Mouse (Mus musculus) E14TG2a.4 (cell line): ENCODE data around the gene Def8.
"Not testable (repeated sequence)": the region's sequence is repeated elsewhere in the genome, so short reads cannot be mapped to it uniquely, and the experiment has no call there.

ENCODE experiments used
- H3K27me3 ChIP-seq: 2 replicates; pipeline ENCODE4 v1.6.1; 2014; ENCODE audit warnings: low read length, control low read depth; ENCODE audit not compliant: insufficient read depth
- H3K36me3 ChIP-seq: 2 replicates; pipeline ENCODE4 v1.6.1; 2014; ENCODE audit warnings: low read length, control low read depth; ENCODE audit not compliant: insufficient read depth
- H3K4me1 ChIP-seq: replicated peaks from 2 replicates; pipeline ENCODE4 v1.6.1; 2014; ENCODE audit warnings: low read depth, low read length, control low read depth
- H3K4me3 ChIP-seq: replicated peaks from 2 replicates; pipeline ENCODE4 v1.5.1; 2014; ENCODE audit warnings: mild to moderate bottlenecking, low read length
- H3K9me3 ChIP-seq: 2 replicates; pipeline ENCODE4 v1.6.1; 2014; ENCODE audit warnings: low read length, control low read depth
- CTCF ChIP-seq: conservative IDR thresholded peaks from 2 replicates; pipeline ENCODE4 v1.5.1; 2014; ENCODE audit warnings: low read length
- NANOG ChIP-seq: IDR thresholded peaks from 2 replicates; pipeline ENCODE4 v1.6.1; 2014; ENCODE audit warnings: borderline replicate concordance, low read length, mixed read lengths
- POU5F1 ChIP-seq: IDR thresholded peaks from 2 replicates; pipeline ENCODE4 v1.6.1; 2014; ENCODE audit warnings: low read length, borderline replicate concordance

Gene Def8

GRCm38 (mm10) chr8:123442351-123442750 is 19.0 kb downstream of the Def8 start:
- H3K4me1 ChIP-seq = peaks cover 40% of the 10 kb centered on the region
- no peak overlapping the region for H3K4me3 ChIP-seq
- no peaks in the 10 kb centered on the region for H3K9me3 ChIP-seq
- TF ChIP-seq NANOG (no peak), POU5F1 (no peak), CTCF (no peak)
- no peaks in the 10 kb centered on the region for H3K27me3 ChIP-seq
- H3K36me3 ChIP-seq = no peaks in the 10 kb centered on the region

DNA sequence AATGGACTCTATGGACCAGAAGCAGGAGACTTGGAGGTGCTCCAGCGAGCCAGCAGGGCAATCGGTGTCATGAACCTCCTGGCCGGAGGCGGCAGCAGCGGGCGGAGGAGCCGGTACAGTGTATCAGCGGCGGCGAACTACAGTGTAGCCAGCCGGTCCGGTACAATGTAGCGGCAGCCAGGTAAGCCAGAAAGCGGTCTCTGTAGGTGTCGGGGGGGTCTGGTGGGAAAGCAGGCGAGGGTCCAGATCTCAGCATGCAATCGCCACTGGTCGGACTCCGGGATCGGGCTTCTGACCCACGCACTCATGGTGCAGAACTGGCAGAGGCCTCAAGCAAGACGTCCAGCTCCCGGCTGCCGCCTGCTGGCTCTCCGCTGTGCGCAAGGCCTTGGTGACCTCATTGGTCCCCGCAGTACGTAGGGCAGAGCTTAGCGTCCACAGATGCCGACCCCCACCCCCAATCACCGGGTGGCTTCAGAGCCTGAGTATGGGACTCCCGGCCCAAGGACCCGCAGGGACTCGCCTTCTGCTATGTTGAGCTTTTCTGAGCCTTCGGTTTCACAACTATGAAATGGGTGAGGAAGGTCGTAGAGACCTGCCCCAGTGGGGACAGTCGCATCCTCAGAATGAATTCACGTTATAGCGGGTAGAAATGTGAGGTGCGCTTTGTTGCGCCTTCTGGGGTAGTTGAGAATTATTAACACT is 19.7 kb downstream of the Def8 start:
- H3K4me1 ChIP-seq = peaks cover 47% of the 10 kb centered on the region
- TF ChIP-seq CTCF (peak; percentile 54), NANOG (no peak)
- H3K36me3 ChIP-seq = no peaks in the 10 kb centered on the region
- peak overlapping the region; percentile 86 for H3K4me3 ChIP-seq
- no peaks in the 10 kb centered on the region for H3K9me3 ChIP-seq
- H3K27me3 ChIP-seq = no peaks in the 10 kb centered on the region

GRCm38 (mm10) chr8:123443576-123443921 is 20.2 kb downstream of the Def8 start:
- TF ChIP-seq NANOG (no peak), POU5F1 (no peak), CTCF (no peak)
- peak overlapping the region; percentile 86 for H3K4me3 ChIP-seq
- H3K9me3 ChIP-seq = no peaks in the 10 kb centered on the region
- H3K27me3 ChIP-seq = no peaks in the 10 kb centered on the region
- no peaks in the 10 kb centered on the region for H3K36me3 ChIP-seq
- peaks cover 52% of the 10 kb centered on the region for H3K4me1 ChIP-seq

GRCm38 (mm10) chr8:123444131-123444530 is 20.8 kb downstream of the Def8 start:
- TF ChIP-seq NANOG (no peak), CTCF (no peak), POU5F1 (no peak)
- H3K4me3 ChIP-seq = peak overlapping the region; percentile 86; the same call in 1 of the 2 replicates
- H3K4me1 ChIP-seq = peaks cover 58% of the 10 kb centered on the region
- H3K36me3 ChIP-seq = peaks cover 2% of the 10 kb centered on the region
- no peaks in the 10 kb centered on the region for H3K9me3 ChIP-seq
- H3K27me3 ChIP-seq = no peaks in the 10 kb centered on the region

DNA sequence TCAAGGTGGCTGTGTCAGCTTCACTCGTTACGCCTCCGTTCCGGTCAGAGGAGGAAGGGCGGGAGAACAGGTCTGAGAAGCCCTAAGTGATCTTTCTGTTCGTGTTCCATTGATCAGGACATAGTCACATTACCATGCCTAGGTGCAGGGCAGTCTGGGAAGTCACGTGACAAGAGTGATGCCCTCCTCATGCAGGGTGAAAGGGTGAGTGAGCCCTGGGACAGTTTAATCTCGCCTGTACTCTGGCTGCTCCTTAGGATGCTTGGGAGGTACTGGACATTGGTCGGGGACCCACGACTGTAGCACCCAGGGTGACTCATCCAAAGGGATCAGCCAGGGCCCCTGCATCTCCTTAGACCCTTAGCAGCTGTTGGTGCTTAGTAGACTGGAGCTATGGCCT is 22.7 kb downstream of the Def8 start:
- Histone ChIP-seq H3K4me3 (peak overlapping the region; percentile 60), H3K36me3 (peaks cover 19% of the 10 kb centered on the region), H3K27me3 (no peaks in the 10 kb centered on the region), H3K4me1 (peaks cover 68% of the 10 kb centered on the region), H3K9me3 (no peaks in the 10 kb centered on the region)
- TF ChIP-seq NANOG (no peak), POU5F1 (no peak), CTCF (no peak)

- TF ChIP-seq NANOG = no peak
- no peak for TF ChIP-seq CTCF
- no peak for TF ChIP-seq POU5F1
- Histone ChIP-seq H3K4me3 (peak overlapping the region; percentile 60), H3K27me3 (no peaks in the 10 kb centered on the region), H3K9me3 (no peaks in the 10 kb centered on the region), H3K36me3 (peaks cover 27% of the 10 kb centered on the region), H3K4me1 (peaks cover 68% of the 10 kb centered on the region)
Measured at GRCm38 (mm10) chr8:123446799-123447198, 23.5 kb downstream of the Def8 start.

- Histone ChIP-seq H3K27me3 (no peaks in the 10 kb centered on the region), H3K9me3 (0 out of 2 replicates have a peak, but pooled peaks cover 5% of the 10 kb centered on the region), H3K4me3 (no peak overlapping the region), H3K36me3 (peaks cover 49% of the 10 kb centered on the region), H3K4me1 (peaks cover 75% of the 10 kb centered on the region)
- TF ChIP-seq NANOG = no peak
- TF ChIP-seq CTCF = no peak
- no peak for TF ChIP-seq POU5F1
Measured at GRCm38 (mm10) chr8:123450783-123451182, 27.5 kb downstream of the Def8 start.

- Histone ChIP-seq H3K4me1 (peaks cover 74% of the 10 kb centered on the region), H3K36me3 (peaks cover 58% of the 10 kb centered on the region)
Measured at GRCm38 (mm10) chr8:123451747-123452146, 28.4 kb downstream of the Def8 start.

GRCm38 (mm10) chr8:123452149-123452548 is 28.8 kb downstream of the Def8 start:
- Histone ChIP-seq H3K9me3 (0 out of 2 replicates have a peak, but pooled peaks cover 5% of the 10 kb centered on the region), H3K27me3 (no peaks in the 10 kb centered on the region), H3K36me3 (peaks cover 61% of the 10 kb centered on the region), H3K4me1 (peaks cover 70% of the 10 kb centered on the region), H3K4me3 (no peak overlapping the region)
- TF ChIP-seq CTCF (no peak), NANOG (no peak)

More at GRCm38 (mm10) chr8:123451747-123452146, 28.4 kb downstream of the Def8 start:
- not testable (repeated sequence) for H3K9me3 ChIP-seq, H3K27me3 ChIP-seq, H3K4me3 ChIP-seq
